29 mouse cellular contexts compared by ENCODE assay signal in genomic region chr17:80325456-80325855, GRCm38 (mm10). TPM values are rescaled to one million over a fixed set of nuclear protein-coding genes. Genes with fewer than 3 reads are reported as not detected.
"Had no signal": no experiment of that assay in that cellular context is flagged by ENCODE, and none has a peak within 500 bp of the region (broad histone marks: within the 10 kb centered on the region; RNA-seq: fewer than 3 reads in every experiment).

No protein-coding gene starts in this region.

- H3K36me3 ChIP-seq: forebrain, embryonic 15.5 days; heart, embryonic 10.5 days; heart, embryonic 12.5 days; hindbrain, embryonic 13.5 days; kidney, embryonic 15.5 days; limb, embryonic 10.5 days; limb, embryonic 12.5 days had no signal

- H3K9ac ChIP-seq: forebrain, embryonic 15.5 days; forebrain, postnatal 0 days; heart, embryonic 12.5 days; hindbrain, embryonic 13.5 days; kidney, embryonic 15.5 days; limb, embryonic 12.5 days; liver, embryonic 14.5 days had no signal

- DNase-seq: forebrain, postnatal 0 days; gastrocnemius, postnatal 14 days; gastrocnemius, postnatal 36 days; heart, adult 18-20 months; heart, postnatal 10 days; kidney, adult 11 months; kidney, adult 2 months; kidney, adult 9 months; kidney, postnatal 14 days; kidney, postnatal 36 days had no signal

- H3K27ac ChIP-seq: forebrain, embryonic 15.5 days; heart, embryonic 10.5 days; hindbrain, embryonic 13.5 days; hindbrain, postnatal 0 days; kidney, embryonic 15.5 days; kidney, postnatal 0 days; layer of hippocampus, adult 2 months; left cerebral cortex, adult 2 months; limb, embryonic 10.5 days; limb, embryonic 12.5 days; liver, embryonic 14.5 days had no signal

- H3K9me3 ChIP-seq: forebrain, embryonic 15.5 days; heart, embryonic 10.5 days; heart, embryonic 12.5 days; hindbrain, embryonic 13.5 days; kidney, embryonic 15.5 days; limb, embryonic 10.5 days; limb, embryonic 12.5 days had no signal

- H3K4me3 ChIP-seq: forebrain, embryonic 15.5 days; heart, embryonic 10.5 days; heart, embryonic 12.5 days; hindbrain, embryonic 13.5 days; kidney, embryonic 15.5 days; layer of hippocampus, adult 2 months; left cerebral cortex, adult 2 months; limb, embryonic 10.5 days; limb, embryonic 12.5 days had no signal

- H3K4me2 ChIP-seq: forebrain, embryonic 15.5 days; heart, embryonic 12.5 days; hindbrain, embryonic 13.5 days; kidney, embryonic 15.5 days; limb, embryonic 12.5 days had no signal

- ATAC-seq: forebrain, embryonic 15.5 days; forebrain, postnatal 0 days; hindbrain, postnatal 0 days; intestine, embryonic 16.5 days had no signal

- H3K4me1 ChIP-seq: forebrain, embryonic 15.5 days; hindbrain, embryonic 13.5 days; kidney, embryonic 15.5 days; limb, embryonic 10.5 days; limb, embryonic 12.5 days had no signal

- H3K27me3 ChIP-seq: forebrain, embryonic 15.5 days; heart, embryonic 12.5 days; hindbrain, embryonic 13.5 days; kidney, embryonic 15.5 days; limb, embryonic 12.5 days had no signal

RNA-seq across cellular contexts. Expression of gene Arhgef33, which starts 18.2 kb away (rescaled TPM):
- total RNA-seq: gastrocnemius, adult 18-20 months; gastrocnemius, adult 8-10 months; heart, postnatal 25 days; hematopoietic stem cell, adult 5-6 weeks had no signal

RNA-seq across cellular contexts. Expression of gene Gm10190, which starts 47.9 kb away (rescaled TPM):
- total RNA-seq: forebrain, postnatal 0 days; gastrocnemius, adult 18-20 months; gastrocnemius, adult 8-10 months; gastrocnemius, postnatal 14 days; gastrocnemius, postnatal 36 days; heart, adult 18-20 months; heart, adult 8-10 months; heart, postnatal 25 days; hematopoietic stem cell, adult 5-6 weeks; hindbrain, postnatal 0 days had no signal
- polyA plus RNA-seq: kidney, adult 2 months; large intestine, adult 2 months; liver, embryonic 14.5 days had no signal
